Mouse (Mus musculus): ENCODE results near the gene Dlx6. TPM values are rescaled to one million over a fixed set of nuclear protein-coding genes. Genes with fewer than 3 reads are reported as not detected.

Dlx6 gene
- 13.2 and 14.7 TPM in 2 replicates for polyA plus RNA-seq (2015; fragmentation: Nextera tagmentation; extraction: Ambion mirVana)

DNA sequence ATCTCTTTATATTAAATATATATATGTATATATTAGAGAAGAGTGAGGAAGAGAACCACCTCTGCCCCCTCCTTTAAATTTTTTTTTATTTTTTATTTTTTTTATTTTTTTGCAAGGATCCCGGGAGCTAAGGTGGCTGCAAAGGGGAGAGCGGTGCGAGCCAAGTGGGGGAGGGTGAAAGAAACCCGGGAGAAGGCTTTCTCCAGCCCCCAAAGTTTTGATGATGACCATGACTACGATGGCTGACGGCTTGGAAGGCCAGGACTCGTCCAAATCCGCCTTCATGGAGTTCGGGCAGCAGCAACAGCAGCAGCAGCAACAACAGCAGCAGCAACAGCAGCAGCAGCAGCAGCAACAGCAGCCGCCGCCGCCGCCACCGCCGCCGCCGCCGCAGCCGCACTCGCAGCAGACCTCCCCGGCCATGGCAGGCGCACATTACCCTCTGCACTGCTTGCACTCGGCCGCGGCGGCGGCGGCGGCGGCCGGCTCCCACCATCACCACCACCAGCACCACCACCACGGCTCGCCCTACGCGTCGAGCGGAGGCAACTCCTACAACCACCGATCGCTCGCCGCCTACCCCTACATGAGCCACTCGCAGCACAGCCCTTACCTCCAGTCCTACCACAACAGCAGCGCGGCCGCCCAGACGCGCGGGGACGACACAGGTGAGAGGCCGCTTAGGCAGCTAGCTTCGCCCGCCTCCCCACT, at the start of gene Dlx6:
Gene Dlx6, plus strand, starts transcription at position 175 of the 711 bp plus-strand sequence.
- peak within 1 kb of the TSS; percentile 52 for H3K4me3 ChIP-seq
- H3K36me3 ChIP-seq: no peaks in the 10 kb centered on the region
- H3K9ac ChIP-seq (replicated peaks): peak within 1 kb of the TSS; percentile 67
- H3K4me2 ChIP-seq (replicated peaks): peak within 1 kb of the TSS; percentile 70
- under 1% methylated on average over 47 of the region's 52 CpGs for whole genome bisulfite sequencing
- H3K27ac ChIP-seq (replicated peaks): peak within 1 kb of the TSS; percentile 96
- H3K9me3 ChIP-seq: no peaks in the 10 kb centered on the region
- ATAC-seq (replicated peaks): peak; percentile 53
- H3K27me3 ChIP-seq: peaks cover 41% of the 10 kb centered on the region
- peaks cover 34% of the 10 kb centered on the region for H3K4me1 ChIP-seq

DNA sequence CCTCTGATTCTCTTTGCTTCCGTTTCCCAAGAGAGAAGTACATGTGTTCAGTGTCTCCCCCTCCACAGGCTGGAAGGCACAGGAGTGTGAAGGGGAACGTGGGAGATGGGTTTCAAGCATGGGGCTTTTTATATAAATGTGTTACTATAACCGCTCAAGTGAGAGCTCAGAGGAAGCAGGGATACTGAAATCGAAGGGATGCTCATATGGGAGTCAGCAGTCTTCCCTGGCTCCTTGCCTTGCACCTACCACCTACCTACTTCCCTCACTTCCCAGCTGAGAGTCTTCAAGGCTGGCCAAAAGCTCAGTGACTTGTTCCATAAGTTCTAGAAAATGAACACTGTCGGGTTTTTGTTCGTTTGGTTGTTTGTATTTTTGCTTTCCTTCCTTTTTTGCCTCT, 46.3 kb upstream of the Dlx6 start:
- H3K9ac ChIP-seq (replicated peaks): no peak overlapping the region
- no peak overlapping the region for H3K4me2 ChIP-seq (replicated peaks)
- no peaks in the 10 kb centered on the region; the same call in 1 of the 2 replicates for H3K4me1 ChIP-seq
- no peaks in the 10 kb centered on the region for H3K27me3 ChIP-seq
- no peak for ATAC-seq (replicated peaks)
- H3K36me3 ChIP-seq: no peaks in the 10 kb centered on the region
- H3K4me3 ChIP-seq: no peak overlapping the region
- 82% methylated on average over 6 of the region's 6 CpGs for WGBS
- no peaks in the 10 kb centered on the region for H3K9me3 ChIP-seq
- H3K27ac ChIP-seq (replicated peaks): no peak overlapping the region

DNA sequence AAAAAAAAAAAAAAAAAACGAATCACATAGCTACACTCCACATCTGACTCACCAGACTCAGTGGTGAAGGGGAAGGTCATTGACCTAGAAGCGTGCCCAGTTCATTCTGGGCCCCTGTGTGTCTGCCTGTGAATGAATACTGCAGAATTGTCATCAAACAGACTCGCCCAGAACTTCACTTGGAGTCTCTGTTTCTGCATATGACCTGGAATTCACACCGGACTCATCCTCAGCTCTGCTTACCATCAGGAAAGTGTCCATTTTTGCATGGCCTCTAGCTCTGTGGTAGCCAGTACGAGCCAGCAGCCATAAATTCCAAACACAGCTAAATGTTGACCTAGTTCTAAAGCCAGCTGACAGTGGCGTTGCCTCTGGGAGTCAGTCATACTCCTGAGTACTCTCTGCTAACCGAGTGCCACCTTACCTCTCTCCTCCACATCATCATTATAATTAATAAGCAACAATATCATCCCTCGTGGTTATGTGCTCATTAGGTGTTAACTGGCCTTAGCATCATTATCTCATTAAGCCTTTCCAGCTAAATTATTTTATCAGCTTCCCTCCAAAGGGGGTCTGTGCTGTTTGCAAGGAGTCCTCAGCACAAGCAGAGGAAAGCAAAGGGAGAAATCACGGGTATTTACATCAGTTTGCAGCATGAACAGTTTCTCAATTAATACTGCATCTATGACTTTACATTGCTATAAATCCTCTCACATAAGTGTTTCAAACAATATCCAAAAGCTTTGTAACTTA, 44.9 kb upstream of the Dlx6 start:
- 56% methylated on average over 9 of the region's 9 CpGs for WGBS
- no peak; the same call in 1 of the 2 replicates for ATAC-seq (replicated peaks)

DNA sequence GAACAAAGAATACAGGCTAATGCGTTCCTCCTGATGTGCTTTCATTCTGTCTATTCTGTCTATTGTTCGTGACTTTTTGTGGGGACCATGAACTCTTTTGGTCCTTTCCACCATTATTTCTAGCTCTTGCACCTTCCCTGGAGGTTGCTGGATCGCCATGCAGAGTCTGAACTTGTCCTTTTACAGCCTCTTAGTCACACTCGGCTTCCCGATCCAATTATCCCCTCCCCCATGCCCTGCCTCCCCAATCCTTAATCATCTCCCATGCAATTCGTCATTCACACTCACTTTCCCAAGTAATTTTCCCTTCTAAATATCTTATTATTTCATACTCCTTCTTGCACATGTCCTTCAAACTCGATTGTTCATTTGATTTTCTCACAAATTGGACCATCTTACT, 44.0 kb upstream of the Dlx6 start:
- peak overlapping the region; percentile 12; the same call in 1 of the 2 replicates for H3K4me2 ChIP-seq (replicated peaks)
- WGBS: 11% methylated on average over 7 of the region's 7 CpGs
- H3K27me3 ChIP-seq: no peaks in the 10 kb centered on the region
- peaks cover 4% of the 10 kb centered on the region; the same call in 1 of the 2 replicates for H3K36me3 ChIP-seq
- ATAC-seq (replicated peaks): no peak
- H3K4me3 ChIP-seq: no peak overlapping the region
- H3K27ac ChIP-seq (replicated peaks): no peak overlapping the region
- no peak overlapping the region for H3K9ac ChIP-seq (replicated peaks)
- H3K4me1 ChIP-seq: no peaks in the 10 kb centered on the region; the same call in 1 of the 2 replicates
- H3K9me3 ChIP-seq: no peaks in the 10 kb centered on the region

More for the DNA sequence above, 44.9 kb upstream of the Dlx6 start:
- H3K36me3 ChIP-seq: no peaks in the 10 kb centered on the region
- no peak overlapping the region for H3K4me3 ChIP-seq
- no peaks in the 10 kb centered on the region for H3K9me3 ChIP-seq
- no peak overlapping the region for H3K9ac ChIP-seq (replicated peaks)
- H3K4me2 ChIP-seq (replicated peaks): no peak overlapping the region
- H3K4me1 ChIP-seq: no peaks in the 10 kb centered on the region; the same call in 1 of the 2 replicates
- H3K27me3 ChIP-seq: no peaks in the 10 kb centered on the region
- H3K27ac ChIP-seq (replicated peaks): no peak overlapping the region

DNA sequence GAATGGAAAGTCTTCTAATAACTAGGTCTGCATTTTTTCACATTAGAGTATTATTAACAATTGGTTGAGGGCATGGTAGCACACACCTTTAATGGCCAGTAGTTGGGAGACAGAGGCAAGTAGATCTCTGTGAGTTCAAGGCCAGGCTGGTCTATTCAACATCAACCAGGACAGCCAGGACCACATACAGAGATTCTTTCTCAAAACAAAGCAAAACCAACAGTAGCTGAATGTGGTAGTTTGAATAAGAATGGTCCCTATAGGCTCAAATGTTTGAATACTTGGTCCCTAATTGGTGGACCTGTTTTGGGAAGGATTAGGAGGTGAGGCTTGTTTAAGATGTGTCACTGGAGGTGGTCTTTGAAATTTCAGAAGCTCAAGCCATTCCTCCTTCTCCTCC, 37.8 kb upstream of the Dlx6 start:
- no peak overlapping the region for H3K4me2 ChIP-seq (replicated peaks)
- H3K4me1 ChIP-seq: peaks cover 7% of the 10 kb centered on the region
- peaks cover 4% of the 10 kb centered on the region; the same call in 1 of the 2 replicates for H3K36me3 ChIP-seq
- no peak for ATAC-seq (replicated peaks)
- H3K9ac ChIP-seq (replicated peaks): no peak overlapping the region
- no peak overlapping the region for H3K27ac ChIP-seq (replicated peaks)
- H3K4me3 ChIP-seq: no peak overlapping the region
- H3K27me3 ChIP-seq: no peaks in the 10 kb centered on the region
- no peaks in the 10 kb centered on the region for H3K9me3 ChIP-seq

DNA sequence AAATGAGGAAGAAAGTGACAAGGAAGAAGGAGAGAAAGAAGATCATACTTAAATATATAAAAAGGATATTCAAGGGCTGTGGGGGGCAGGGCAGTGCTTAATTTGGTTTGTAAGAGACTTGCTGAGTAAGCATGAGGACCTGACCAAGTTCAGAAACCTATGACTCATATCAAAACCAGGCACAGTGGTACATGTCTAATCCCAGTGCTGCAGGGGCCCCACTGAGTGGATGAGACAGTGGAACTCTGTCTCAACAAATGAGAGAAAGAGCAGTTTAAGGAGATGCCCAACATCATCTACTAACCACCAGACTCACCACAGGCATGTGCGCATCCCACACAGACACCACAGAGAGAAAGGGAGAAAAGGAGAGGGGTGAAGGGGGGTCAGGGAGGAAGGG, 36.3 kb upstream of the Dlx6 start:
- H3K27ac ChIP-seq (replicated peaks): no peak overlapping the region
- H3K27me3 ChIP-seq: no peaks in the 10 kb centered on the region
- H3K4me2 ChIP-seq (replicated peaks): no peak overlapping the region
- H3K9me3 ChIP-seq: no peaks in the 10 kb centered on the region
- H3K4me1 ChIP-seq: peaks cover 7% of the 10 kb centered on the region
- 100% methylated on average over 1 of the region's 1 CpGs for WGBS
- H3K4me3 ChIP-seq: no peak overlapping the region
- H3K36me3 ChIP-seq: peaks cover 4% of the 10 kb centered on the region; the same call in 1 of the 2 replicates
- 0 out of 2 replicates have a peak, but pooled peaks have one; percentile 47 for ATAC-seq (replicated peaks)
- no peak overlapping the region for H3K9ac ChIP-seq (replicated peaks)

DNA sequence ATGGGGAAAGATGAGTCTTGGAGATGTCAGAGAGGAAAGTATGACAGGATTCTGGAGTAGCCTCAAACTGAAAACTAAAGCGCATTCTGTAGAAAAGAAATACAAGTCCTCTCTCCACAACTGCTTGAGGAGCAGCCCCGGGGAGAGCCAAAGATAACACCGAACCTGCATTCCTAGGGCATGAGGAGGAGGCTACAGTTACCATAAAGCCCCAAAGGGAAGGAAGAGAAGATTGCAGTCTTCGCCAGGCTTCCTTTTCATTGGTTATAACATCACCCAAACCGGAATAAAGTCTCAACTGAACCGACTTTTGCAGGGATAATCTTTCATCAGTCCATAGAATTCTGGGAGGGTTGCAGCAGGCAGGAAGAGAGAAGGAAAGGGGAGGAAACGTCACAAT, 32.7 kb upstream of the Dlx6 start:
- ATAC-seq (replicated peaks): no peak
- WGBS: 73% methylated on average over 7 of the region's 7 CpGs

DNA sequence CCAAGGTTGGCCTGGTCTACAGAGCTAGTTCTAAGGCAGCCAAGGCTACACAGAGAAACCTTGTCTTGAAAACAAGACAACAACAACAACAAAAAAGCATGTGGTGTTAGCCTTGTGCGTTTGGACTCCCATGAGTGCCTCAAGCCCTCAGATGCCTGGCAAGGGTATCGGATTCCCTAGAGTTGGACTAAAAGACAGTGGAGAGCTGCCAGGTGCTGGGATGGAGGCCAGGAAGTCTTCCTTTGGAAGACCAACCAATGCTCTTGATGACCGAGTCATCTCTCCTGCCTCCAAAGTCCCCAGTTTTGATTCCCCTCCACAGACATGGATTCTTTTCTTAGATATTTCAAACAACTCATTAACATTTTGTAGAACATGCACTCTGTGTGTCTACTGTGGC, 29.8 kb upstream of the Dlx6 start:
- WGBS: 82% methylated on average over 3 of the region's 3 CpGs
- Histone ChIP-seq H3K27me3 (no peaks in the 10 kb centered on the region), H3K4me3 (no peak overlapping the region), H3K27ac (replicated peaks) (no peak overlapping the region), H3K36me3 (no peaks in the 10 kb centered on the region), H3K4me1 (peaks cover 1% of the 10 kb centered on the region; the same call in 1 of the 2 replicates), H3K9me3 (no peaks in the 10 kb centered on the region), H3K4me2 (replicated peaks) (no peak overlapping the region), H3K9ac (replicated peaks) (no peak overlapping the region)
- ATAC-seq (replicated peaks): no peak

More for the DNA sequence above, 32.7 kb upstream of the Dlx6 start:
- Histone ChIP-seq H3K4me1 (peaks cover 7% of the 10 kb centered on the region), H3K4me2 (replicated peaks) (no peak overlapping the region), H3K27ac (replicated peaks) (no peak overlapping the region), H3K9ac (replicated peaks) (no peak overlapping the region), H3K36me3 (no peaks in the 10 kb centered on the region), H3K4me3 (no peak overlapping the region), H3K9me3 (no peaks in the 10 kb centered on the region), H3K27me3 (no peaks in the 10 kb centered on the region)

DNA sequence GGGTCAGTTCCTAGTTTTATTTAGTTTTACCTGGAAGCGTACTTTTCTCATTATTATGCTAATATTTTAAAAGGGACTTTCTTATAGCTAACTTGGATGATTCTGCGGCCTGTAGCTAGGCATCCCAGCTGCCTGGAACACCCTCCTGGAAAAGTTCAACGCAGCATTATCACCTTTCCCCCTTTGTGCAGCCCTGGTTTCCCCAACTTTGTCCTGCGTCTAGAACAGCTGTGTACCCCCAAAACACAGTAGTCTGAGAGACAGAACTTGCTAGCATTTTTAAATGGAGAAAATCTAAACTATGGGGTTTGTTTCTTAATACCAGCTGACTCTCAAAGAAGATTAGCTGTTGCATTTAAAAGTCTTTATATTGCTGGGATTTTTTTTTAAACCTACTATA, 14.6 kb upstream of the Dlx6 start:
- WGBS: 10% methylated on average over 4 of the region's 4 CpGs
- peaks cover 43% of the 10 kb centered on the region for H3K4me1 ChIP-seq
- ATAC-seq (replicated peaks): no peak

DNA sequence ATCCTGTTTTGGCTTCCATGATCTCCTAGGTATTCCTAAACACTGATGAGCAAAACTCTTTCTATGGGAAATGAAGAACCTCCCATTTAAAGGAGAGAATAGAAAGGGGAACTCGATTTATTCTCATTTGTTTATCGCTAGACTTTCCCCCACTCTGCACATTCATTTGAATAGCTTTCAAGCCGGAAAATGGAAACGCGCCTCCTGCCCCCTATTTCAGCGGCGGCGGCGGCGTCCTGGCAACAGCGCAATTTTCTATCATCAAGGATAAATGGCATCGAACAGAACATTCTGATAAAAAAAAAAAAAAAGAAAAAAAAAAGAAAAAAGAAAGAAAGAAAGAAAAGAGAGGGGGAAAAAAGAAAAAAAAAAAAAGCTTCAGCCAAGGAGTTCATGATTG, 13.4 kb upstream of the Dlx6 start:
- H3K27me3 ChIP-seq: peaks cover 63% of the 10 kb centered on the region
- peak overlapping the region; percentile 84 for H3K27ac ChIP-seq (replicated peaks)
- no peaks in the 10 kb centered on the region for H3K9me3 ChIP-seq
- peaks cover 45% of the 10 kb centered on the region for H3K4me1 ChIP-seq
- no peak for ATAC-seq (replicated peaks)
- WGBS: 1% methylated on average over 12 of the region's 12 CpGs
- H3K36me3 ChIP-seq: no peaks in the 10 kb centered on the region
- peak overlapping the region; percentile 31 for H3K4me2 ChIP-seq (replicated peaks)
- peak overlapping the region; percentile 26; the same call in 1 of the 2 replicates for H3K4me3 ChIP-seq
- no peak overlapping the region for H3K9ac ChIP-seq (replicated peaks)

More for the DNA sequence above, 14.6 kb upstream of the Dlx6 start:
- H3K9me3 ChIP-seq: no peaks in the 10 kb centered on the region
- no peak overlapping the region for H3K27ac ChIP-seq (replicated peaks)
- no peak overlapping the region for H3K4me3 ChIP-seq
- H3K36me3 ChIP-seq: no peaks in the 10 kb centered on the region
- no peak overlapping the region for H3K4me2 ChIP-seq (replicated peaks)
- H3K27me3 ChIP-seq: peaks cover 58% of the 10 kb centered on the region
- no peak overlapping the region for H3K9ac ChIP-seq (replicated peaks)

DNA sequence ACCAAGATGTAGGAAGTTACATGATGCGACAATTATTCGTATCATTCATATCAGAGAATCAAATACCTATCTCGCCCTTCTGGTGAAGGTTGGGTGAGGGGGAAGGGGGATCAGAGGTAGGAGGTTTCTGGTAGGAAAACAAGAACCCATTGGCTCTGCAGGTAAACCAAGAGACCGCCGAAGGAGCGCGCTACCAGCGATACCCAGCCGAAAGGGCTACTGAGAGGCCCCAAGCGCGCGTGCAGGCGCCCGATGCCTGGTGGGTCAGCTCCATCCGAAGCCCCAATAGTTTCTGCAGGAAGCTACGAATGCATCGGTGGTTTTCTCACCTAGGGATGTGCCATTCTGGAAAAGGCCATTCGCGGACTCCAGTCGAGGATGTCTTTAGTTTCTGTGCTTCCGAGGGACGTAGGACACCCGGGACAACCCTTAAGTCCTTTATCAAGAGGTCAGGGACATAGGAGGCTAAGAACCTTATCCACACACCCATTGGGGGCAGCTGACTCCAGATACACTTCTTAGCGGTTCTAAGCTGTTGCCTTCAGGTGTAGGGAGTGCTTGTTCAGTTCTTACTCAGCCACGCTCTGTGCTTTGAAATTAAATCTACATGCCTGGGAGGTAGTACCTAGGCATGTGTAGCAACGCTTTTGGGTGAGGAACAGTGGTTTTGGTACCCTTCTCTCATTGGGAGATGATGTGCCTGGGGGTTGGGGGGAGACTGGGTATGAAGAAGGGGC, 12.6 kb upstream of the Dlx6 start:
- H3K27ac ChIP-seq (replicated peaks): peak overlapping the region; percentile 84
- H3K4me2 ChIP-seq (replicated peaks): peak overlapping the region; percentile 31
- no peaks in the 10 kb centered on the region for H3K9me3 ChIP-seq
- peaks cover 67% of the 10 kb centered on the region for H3K27me3 ChIP-seq
- 0 out of 2 replicates have a peak, but pooled peaks have one; percentile 12 for ATAC-seq (replicated peaks)
- no peaks in the 10 kb centered on the region for H3K36me3 ChIP-seq
- peaks cover 49% of the 10 kb centered on the region for H3K4me1 ChIP-seq
- peak overlapping the region; percentile 5; the same call in 1 of the 2 replicates for H3K9ac ChIP-seq (replicated peaks)
- 1% methylated on average over 26 of the region's 26 CpGs for WGBS
- H3K4me3 ChIP-seq: peak overlapping the region; percentile 26

All from forebrain, embryonic 15.5 days (tissue).